Mouse (Mus musculus) heart, embryonic 16.5 days (tissue): ENCODE measurements around the gene Spata18. TPM values are rescaled to one million over a fixed set of nuclear protein-coding genes. Genes with fewer than 3 reads are reported as not detected.

Source experiments
- ATAC-seq: fragments of 200-750 bp; cut with Nextera tagmentation; replicated peaks from 2 replicates; pipeline ENCODE4 v1.8.0; 2017; ENCODE audit warnings: moderate number of reproducible peaks; ENCODE audit not compliant: insufficient read depth, low FRiP score; ENCODE audit errors: extremely low read depth
- H3K27ac ChIP-seq: fragments of 300-500 bp; sonication (generic); 2 replicates; pipeline ENCODE4 v1.5.1; 2014; ENCODE audit warnings: mild to moderate bottlenecking, low read length, control low read depth, moderate library complexity
- H3K27me3 ChIP-seq: fragments of 300-500 bp; sonication (generic); 2 replicates; pipeline ENCODE4 v1.6.1; 2014; ENCODE audit warnings: low read length, mixed read lengths; ENCODE audit not compliant: control insufficient read depth, insufficient read depth
- H3K36me3 ChIP-seq: fragments of 300-500 bp; sonication (generic); 2 replicates; pipeline ENCODE4 v1.6.1; 2014; ENCODE audit not compliant: control insufficient read depth, insufficient read depth
- H3K4me1 ChIP-seq: fragments of 300-500 bp; sonication (generic); 2 replicates; pipeline ENCODE4 v1.6.1; 2014; ENCODE audit warnings: low read length, mixed read lengths; ENCODE audit not compliant: control insufficient read depth, insufficient read depth
- H3K4me2 ChIP-seq: fragments of 300-500 bp; sonication (generic); 2 replicates; pipeline ENCODE4 v1.6.1; 2014; ENCODE audit warnings: low read depth, mild to moderate bottlenecking, control low read depth, low read length
- H3K4me3 ChIP-seq: fragments of 300-500 bp; sonication (generic); 2 replicates; pipeline ENCODE4 v1.5.1; 2014; ENCODE audit warnings: mild to moderate bottlenecking, control low read depth, low read length
- H3K9ac ChIP-seq: fragments of 300-500 bp; sonication (generic); 2 replicates; pipeline ENCODE4 v1.6.1; 2014; ENCODE audit warnings: low read length, control low read depth
- H3K9me3 ChIP-seq: fragments of 300-500 bp; sonication (generic); replicated peaks from 2 replicates; pipeline ENCODE4 v1.6.1; 2016; ENCODE audit warnings: low read length; ENCODE audit not compliant: control insufficient read depth
- WGBS: fragments of 180-500 bp; shearing (Covaris S2); extraction: QIAGEN DNeasy Blood & Tissue Kit; methylation state at CpG from one replicate; pipeline ENCODE4 v1.1.7; 2014; 5-methylcytosine and 5-hydroxymethylcytosine counted together
- polyA plus RNA-seq: library from polyadenylated mRNA; unstranded; fragments of >200 nt; fragmentation: Nextera tagmentation; extraction: Ambion mirVana; gene quantifications from 2 replicates; pipeline ENCODE4 v1.2.1, GENCODE M21; 2015

Spata18 gene
- polyA plus RNA-seq, 1 experiment from 2014 or later: 1.5 TPM

DNA sequence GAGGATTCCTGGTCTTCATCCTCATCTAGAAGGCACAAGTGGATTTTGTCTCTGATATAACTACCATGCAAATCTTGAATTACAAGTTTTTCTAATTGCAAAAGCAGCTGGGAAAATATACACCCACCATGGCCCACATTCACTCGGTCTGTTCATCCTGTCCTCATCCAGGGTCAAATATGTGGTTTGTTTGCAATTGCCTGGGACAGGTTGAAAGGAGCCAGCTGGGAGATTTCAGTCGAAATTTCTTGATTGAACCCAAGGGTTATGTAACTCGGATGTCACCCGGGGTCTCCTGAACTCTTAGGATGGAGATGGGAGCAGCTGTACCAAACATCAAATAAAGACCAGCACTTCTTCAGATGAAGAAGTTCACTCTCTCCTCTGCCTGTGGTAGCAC lies 46.5 kb downstream of the Spata18 start:
- no peak overlapping the region for H3K9ac ChIP-seq
- H3K4me1 ChIP-seq: peaks cover 6% of the 10 kb centered on the region; the same call in 1 of the 2 replicates
- no peak overlapping the region for H3K27ac ChIP-seq
- no peaks in the 10 kb centered on the region for H3K9me3 ChIP-seq
- H3K27me3 ChIP-seq: no peaks in the 10 kb centered on the region
- H3K4me3 ChIP-seq: no peak overlapping the region
- no peak for ATAC-seq
- no peak overlapping the region for H3K4me2 ChIP-seq
- WGBS: 56% methylated on average over 4 of the region's 4 CpGs
- no peaks in the 10 kb centered on the region for H3K36me3 ChIP-seq

DNA sequence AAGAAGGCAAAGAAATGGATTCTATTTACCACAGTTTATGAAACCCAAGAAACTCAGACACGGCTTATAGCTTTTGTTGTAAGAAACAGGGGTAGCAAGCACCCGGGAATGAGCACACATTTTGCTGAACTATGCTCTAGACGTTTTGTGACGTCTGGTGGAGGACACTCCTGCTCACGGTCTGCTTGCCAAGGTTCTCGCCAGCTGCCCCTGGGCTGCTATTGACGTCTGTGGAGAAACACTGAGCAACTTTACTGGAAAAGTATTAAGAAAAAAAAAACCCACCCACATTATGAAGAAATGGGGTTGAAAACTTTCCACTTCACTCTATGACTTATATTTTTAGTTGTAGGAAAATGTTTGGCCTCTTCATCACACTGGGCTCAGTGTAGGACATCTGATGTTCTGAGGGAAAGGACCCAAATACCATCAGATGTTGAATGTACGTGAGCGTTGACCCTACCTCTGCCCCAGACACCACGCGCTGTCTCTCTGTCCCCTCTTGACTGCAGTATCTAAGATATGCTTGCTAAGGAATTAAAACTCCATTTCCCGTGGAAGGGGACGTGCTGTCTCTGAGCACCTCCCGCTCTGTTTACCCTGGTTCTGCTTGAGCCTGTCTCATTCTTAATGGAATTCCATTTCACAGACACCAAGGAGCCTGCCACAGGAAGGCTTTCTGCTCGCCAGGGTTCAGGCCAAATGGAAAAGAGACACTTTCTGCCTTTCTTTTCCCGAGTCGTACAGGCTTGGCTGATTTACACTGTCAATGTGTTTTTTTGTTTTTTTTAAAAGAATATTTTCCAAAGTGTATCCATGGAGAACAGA lies 50.1 kb downstream of the Spata18 start:
- Histone ChIP-seq H3K4me2 (no peak overlapping the region), H3K36me3 (no peaks in the 10 kb centered on the region), H3K4me1 (peaks cover 6% of the 10 kb centered on the region; the same call in 1 of the 2 replicates), H3K27me3 (no peaks in the 10 kb centered on the region), H3K9me3 (no peaks in the 10 kb centered on the region), H3K4me3 (no peak overlapping the region), H3K9ac (no peak overlapping the region), H3K27ac (peak overlapping the region; percentile 43; the same call in 1 of the 2 replicates)
- WGBS: 53% methylated on average over 17 of the region's 17 CpGs
- no peak; the same call in 1 of the 2 replicates for ATAC-seq

DNA sequence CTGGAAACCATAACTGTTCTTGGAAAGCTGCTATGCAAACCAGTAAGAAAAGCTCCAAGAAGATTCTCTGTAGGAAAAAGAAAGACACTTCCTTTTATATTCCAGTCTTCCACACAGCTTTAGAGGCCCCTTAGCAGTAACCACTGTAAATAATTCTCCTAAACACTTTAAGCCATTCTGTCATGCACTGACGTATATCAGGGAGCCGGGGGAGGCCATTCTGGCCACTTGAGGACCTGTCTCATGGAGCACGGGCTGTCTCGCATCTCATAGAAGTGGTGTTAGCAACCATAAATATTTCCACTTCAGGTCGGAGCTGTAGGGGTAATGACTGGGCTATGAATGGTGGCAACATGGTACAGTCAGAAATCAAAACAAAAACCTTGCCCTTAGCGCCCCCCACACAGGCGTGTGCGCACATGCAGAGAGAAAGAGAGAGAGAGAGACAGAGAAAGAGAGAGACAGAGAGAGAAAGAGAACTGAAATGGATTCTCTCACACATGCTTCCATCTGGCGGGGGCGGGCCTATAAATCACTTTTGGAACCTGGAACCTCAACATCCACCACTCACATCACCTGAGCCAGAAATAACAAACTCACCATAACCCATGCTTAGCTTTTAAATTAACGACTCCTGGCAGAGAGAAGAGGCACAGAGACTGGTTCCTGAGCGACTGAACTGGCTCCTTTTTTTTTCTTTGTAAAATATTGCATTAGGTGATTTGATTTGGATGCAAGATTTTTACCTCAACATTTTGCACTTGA lies 50.9 kb downstream of the Spata18 start:
- H3K4me2 ChIP-seq: no peak overlapping the region
- no peak overlapping the region for H3K9ac ChIP-seq
- H3K9me3 ChIP-seq: no peaks in the 10 kb centered on the region
- peak overlapping the region; percentile 37 for H3K27ac ChIP-seq
- peaks cover 6% of the 10 kb centered on the region; the same call in 1 of the 2 replicates for H3K4me1 ChIP-seq
- no peaks in the 10 kb centered on the region for H3K36me3 ChIP-seq
- 66% methylated on average over 12 of the region's 12 CpGs for WGBS
- H3K27me3 ChIP-seq: no peaks in the 10 kb centered on the region
- ATAC-seq: no peak; the same call in 1 of the 2 replicates
- no peak overlapping the region for H3K4me3 ChIP-seq

DNA sequence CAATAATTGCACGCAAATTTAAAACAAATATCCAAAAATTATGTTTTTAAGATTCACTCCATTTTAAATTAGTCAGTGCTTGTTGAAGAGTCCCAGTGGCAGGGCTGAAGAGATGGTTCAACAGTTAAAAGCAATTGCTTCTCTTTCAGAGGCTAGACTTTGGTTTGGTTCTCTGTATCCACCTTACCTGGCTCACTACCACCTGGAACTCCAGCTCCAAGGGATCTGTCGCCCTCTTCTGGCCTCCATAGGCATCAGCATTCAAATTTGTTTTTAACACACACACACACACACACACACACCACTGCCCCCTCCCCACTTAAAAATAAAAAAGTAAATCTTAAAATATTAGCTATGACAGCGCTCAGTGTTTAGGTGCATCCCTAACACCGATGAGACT lies 51.9 kb downstream of the Spata18 start:
- Histone ChIP-seq H3K27me3 (no peaks in the 10 kb centered on the region), H3K4me1 (peaks cover 6% of the 10 kb centered on the region; the same call in 1 of the 2 replicates), H3K9me3 (no peaks in the 10 kb centered on the region), H3K36me3 (no peaks in the 10 kb centered on the region), H3K4me2 (no peak overlapping the region), H3K27ac (no peak overlapping the region), H3K9ac (no peak overlapping the region), H3K4me3 (no peak overlapping the region)
- no peak for ATAC-seq
- 92% methylated on average over 4 of the region's 4 CpGs for WGBS

DNA sequence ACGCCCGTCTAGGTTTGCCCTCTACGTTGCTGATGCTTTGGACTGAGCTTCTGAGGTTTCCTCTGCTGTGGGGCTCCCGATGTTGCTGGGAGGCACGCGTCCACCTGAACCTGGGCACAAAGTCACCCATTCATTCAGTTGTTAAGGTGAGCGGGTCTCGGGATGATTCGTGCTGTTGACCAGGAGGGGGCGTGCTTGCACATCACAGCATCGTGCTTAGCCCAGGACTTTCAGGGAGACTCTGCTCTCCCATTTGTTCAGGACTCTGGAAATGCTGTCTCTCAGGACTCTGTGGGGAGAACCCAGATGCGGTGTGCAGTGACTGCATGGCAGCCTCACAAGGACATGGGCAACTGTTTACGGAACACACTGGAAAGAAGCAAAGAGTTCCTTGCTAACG lies 53.1 kb downstream of the Spata18 start:
- Histone ChIP-seq H3K4me1 (peaks cover 6% of the 10 kb centered on the region; the same call in 1 of the 2 replicates), H3K9me3 (no peaks in the 10 kb centered on the region), H3K4me2 (0 out of 2 replicates have a peak overlapping the region, but pooled peaks have one; percentile 6), H3K36me3 (no peaks in the 10 kb centered on the region), H3K27me3 (no peaks in the 10 kb centered on the region), H3K9ac (no peak overlapping the region), H3K4me3 (no peak overlapping the region), H3K27ac (no peak overlapping the region)
- 35% methylated on average over 14 of the region's 14 CpGs for WGBS
- no peak for ATAC-seq

DNA sequence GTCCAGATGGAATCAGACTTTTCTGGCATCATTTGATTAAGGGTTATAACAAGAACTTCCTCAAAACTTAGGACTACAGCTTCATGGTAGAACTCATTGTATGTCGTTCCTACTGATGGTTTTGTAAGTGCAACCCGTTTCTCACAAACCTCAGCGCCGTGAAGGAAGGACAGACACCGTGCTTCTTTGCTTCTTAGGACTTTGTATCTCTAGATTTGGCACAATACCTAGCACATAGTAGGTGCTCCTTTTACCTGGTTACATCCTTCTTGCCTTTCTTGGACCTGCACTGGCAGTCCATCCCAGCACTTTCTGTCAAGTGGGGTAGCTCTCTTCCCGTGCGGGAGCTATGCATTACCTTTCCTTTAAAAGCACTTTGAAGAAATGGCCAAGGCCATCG lies 53.6 kb downstream of the Spata18 start:
- ATAC-seq: no peak

DNA sequence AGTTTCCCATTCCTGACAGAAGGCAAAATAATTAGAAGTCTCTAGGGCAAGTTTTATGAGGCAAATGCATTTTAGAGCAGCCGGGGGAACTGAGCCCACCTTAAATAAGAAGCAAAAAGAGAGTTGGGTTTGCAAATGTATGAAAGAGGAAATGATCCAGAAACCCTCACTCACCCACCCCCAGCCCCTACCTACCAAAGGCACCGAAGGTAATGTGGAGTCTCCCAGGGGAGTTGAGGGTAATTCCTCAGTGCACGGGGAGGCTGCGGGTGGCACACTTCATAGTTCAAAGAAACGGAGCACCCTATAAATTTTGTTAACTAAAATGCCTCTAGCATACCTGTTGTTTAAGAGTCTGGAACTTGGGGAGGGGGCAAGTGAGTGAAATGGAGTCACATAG lies 54.1 kb downstream of the Spata18 start:
- 89% methylated on average over 5 of the region's 5 CpGs for WGBS

More for the DNA sequence above, 53.6 kb downstream of the Spata18 start:
- H3K27ac ChIP-seq: no peak overlapping the region
- H3K36me3 ChIP-seq: no peaks in the 10 kb centered on the region
- no peak overlapping the region for H3K4me3 ChIP-seq
- no peak overlapping the region for H3K9ac ChIP-seq
- H3K4me2 ChIP-seq: no peak overlapping the region
- no peaks in the 10 kb centered on the region for H3K9me3 ChIP-seq
- no peaks in the 10 kb centered on the region for H3K27me3 ChIP-seq
- peaks cover 6% of the 10 kb centered on the region; the same call in 1 of the 2 replicates for H3K4me1 ChIP-seq
- WGBS: 84% methylated on average over 8 of the region's 8 CpGs

DNA sequence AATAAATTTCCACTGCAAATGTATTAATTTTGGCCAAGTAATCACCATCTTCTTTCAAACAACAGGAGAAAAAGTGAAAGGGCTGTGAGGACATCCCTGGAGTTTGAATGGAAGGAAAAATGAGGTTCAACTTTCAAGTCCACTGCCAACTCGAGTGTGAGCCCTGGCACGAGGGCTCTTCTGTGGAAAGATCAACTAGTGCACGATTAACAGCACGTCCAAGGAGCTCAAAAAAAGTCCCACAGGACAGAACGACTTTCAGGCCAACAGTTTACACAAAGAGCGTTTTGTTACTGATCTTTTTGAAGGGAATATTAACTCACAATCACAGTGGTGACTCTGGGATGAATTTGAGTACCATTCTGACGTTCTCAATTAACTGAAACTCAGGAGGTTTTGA lies 61.7 kb downstream of the Spata18 start:
- no peak for ATAC-seq
- Histone ChIP-seq H3K27ac (no peak overlapping the region), H3K27me3 (no peaks in the 10 kb centered on the region), H3K4me2 (no peak overlapping the region), H3K36me3 (no peaks in the 10 kb centered on the region), H3K9ac (no peak overlapping the region), H3K9me3 (no peaks in the 10 kb centered on the region), H3K4me3 (no peak overlapping the region), H3K4me1 (no peaks in the 10 kb centered on the region)
- WGBS: 57% methylated on average over 7 of the region's 7 CpGs

More for the DNA sequence above, 54.1 kb downstream of the Spata18 start:
- no peaks in the 10 kb centered on the region for H3K9me3 ChIP-seq
- H3K4me3 ChIP-seq: no peak overlapping the region
- peaks cover 6% of the 10 kb centered on the region; the same call in 1 of the 2 replicates for H3K4me1 ChIP-seq
- H3K4me2 ChIP-seq: no peak overlapping the region
- no peak for ATAC-seq
- H3K27me3 ChIP-seq: no peaks in the 10 kb centered on the region
- no peak overlapping the region for H3K27ac ChIP-seq
- H3K36me3 ChIP-seq: no peaks in the 10 kb centered on the region
- no peak overlapping the region for H3K9ac ChIP-seq

DNA sequence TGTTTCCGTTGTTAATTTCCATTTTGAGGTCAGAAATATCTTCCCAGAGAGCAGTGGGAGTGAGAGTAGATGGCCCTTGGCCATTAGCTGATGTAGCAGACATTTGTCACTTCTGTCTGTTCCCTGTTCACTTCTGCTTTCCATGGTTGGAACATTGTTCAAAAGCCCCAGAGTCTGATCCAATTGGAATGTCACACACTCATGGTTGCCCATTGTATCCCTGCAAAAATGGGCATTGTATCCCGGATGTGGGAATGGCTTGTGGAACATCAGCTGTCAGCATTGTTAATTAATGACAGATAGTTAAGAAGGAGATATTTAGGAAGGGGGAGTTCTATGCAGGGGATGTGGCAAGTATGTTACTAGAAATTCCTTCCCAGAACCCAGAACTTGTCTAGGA lies 65.8 kb downstream of the Spata18 start:
- 70% methylated on average over 2 of the region's 2 CpGs for WGBS
- H3K4me1 ChIP-seq: no peaks in the 10 kb centered on the region
- no peak overlapping the region for H3K27ac ChIP-seq
- no peak overlapping the region for H3K4me2 ChIP-seq
- H3K9me3 ChIP-seq: no peaks in the 10 kb centered on the region
- H3K36me3 ChIP-seq: no peaks in the 10 kb centered on the region
- H3K27me3 ChIP-seq: no peaks in the 10 kb centered on the region
- ATAC-seq: no peak
- no peak overlapping the region for H3K9ac ChIP-seq
- H3K4me3 ChIP-seq: no peak overlapping the region
